Comparison of ENCODE assay signal across 8 mouse cellular contexts in the genomic region with DNA sequence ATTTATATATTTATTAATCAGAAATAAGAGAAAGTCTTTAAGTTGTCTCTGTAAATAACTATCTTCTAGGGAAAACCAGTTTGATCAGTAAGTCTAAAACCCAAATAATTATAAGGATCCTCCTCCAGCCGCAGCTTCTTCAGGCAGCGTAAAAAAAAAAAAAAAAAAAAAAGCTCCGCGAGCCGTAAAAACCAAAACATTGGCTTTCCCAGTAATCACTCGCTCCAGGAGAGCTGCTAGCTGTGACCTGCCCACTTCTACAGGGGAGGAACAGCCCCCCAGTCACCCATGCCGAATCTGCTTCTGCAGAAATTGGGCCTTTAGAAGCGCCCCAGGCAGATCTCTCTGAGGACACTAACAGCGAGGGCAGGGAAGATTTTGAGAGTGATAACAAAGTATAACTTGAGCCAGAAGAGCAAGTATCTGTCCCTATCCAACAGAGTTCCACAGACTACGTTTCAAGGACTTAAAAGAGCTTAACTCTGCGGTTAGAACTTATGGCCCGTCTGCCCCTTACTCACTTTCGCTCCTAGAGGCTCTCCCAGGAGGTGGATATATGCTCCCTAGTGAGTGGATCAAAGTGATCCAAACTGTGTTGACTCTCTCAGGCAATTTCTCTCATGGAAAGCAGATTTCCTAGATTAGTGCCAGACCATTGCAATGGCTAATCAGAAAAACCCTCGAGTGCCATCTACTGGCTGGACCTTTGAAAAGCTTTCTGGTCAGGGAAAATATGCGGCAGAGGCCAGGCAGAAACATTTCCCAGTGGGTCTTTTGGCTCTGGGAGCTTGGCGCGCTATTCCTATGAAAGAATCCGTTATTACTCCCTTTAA.
DNase-seq lines count a peak whose midpoint lies in the region; ATAC-seq lines count a peak whose summit lies in the region.

No protein-coding gene starts in this region.

- H3K4me2 ChIP-seq in kidney, embryonic 14.5 days (replicated peaks; ENCODE audit: low read depth, low read length), result peak overlapping the region; percentile 34
- H3K4me2 ChIP-seq in limb, embryonic 12.5 days, result peak overlapping the region; percentile 47
- H3K4me2 ChIP-seq in forebrain, embryonic 11.5 days (ENCODE audit: low read depth, low read length, severe bottlenecking), result no peak overlapping the region

- H3K27me3 ChIP-seq in kidney, embryonic 14.5 days (ENCODE audit: control insufficient read depth, insufficient read depth, low read length), result no peaks in the 10 kb centered on the region
- H3K27me3 ChIP-seq in limb, embryonic 12.5 days, result no peaks in the 10 kb centered on the region
- H3K27me3 ChIP-seq in forebrain, embryonic 11.5 days (ENCODE audit: control insufficient read depth, insufficient read depth, low read length), result no peaks in the 10 kb centered on the region

- peak; percentile 40 to 61 for DNase-seq in urinary bladder, adult 18-20 months (ENCODE audit: low spot score in 2 of 2)
- no peak for DNase-seq in urinary bladder, adult 2 months (ENCODE audit: low spot score)
- peak; percentile 57 to 70 for DNase-seq in cerebellum, postnatal 36 days
- DNase-seq in heart, adult 11 months, result peak; percentile 82
- peak; percentile 77 for DNase-seq in ovary, postnatal 14 days (ENCODE audit: low spot score)
- no peak for DNase-seq in forebrain, embryonic 11.5 days (ENCODE audit: low spot score)

- no peaks in the 10 kb centered on the region for H3K36me3 ChIP-seq in kidney, embryonic 14.5 days (ENCODE audit: control insufficient read depth, insufficient read depth, low read length)
- H3K36me3 ChIP-seq in limb, embryonic 12.5 days, result no peaks in the 10 kb centered on the region
- H3K36me3 ChIP-seq in forebrain, embryonic 11.5 days (ENCODE audit: control insufficient read depth, insufficient read depth, low read length), result no peaks in the 10 kb centered on the region

- H3K9ac ChIP-seq in kidney, embryonic 14.5 days (ENCODE audit: low read depth, low read length), result no peak overlapping the region
- no peak overlapping the region for H3K9ac ChIP-seq in limb, embryonic 12.5 days (replicated peaks)
- H3K9ac ChIP-seq in forebrain, embryonic 11.5 days (ENCODE audit: low read length), result no peak overlapping the region

- WGBS in kidney, embryonic 14.5 days, result 56% methylated on average over 18 of the region's 18 CpGs
- 34% methylated on average over 18 of the region's 18 CpGs for WGBS in limb, embryonic 12.5 days
- 55% methylated on average over 18 of the region's 18 CpGs for WGBS in forebrain, embryonic 11.5 days

- no peaks in the 10 kb centered on the region for H3K4me1 ChIP-seq in kidney, embryonic 14.5 days (ENCODE audit: control insufficient read depth, insufficient read depth, low read length)
- no peaks in the 10 kb centered on the region for H3K4me1 ChIP-seq in limb, embryonic 12.5 days (replicated peaks)
- no peaks in the 10 kb centered on the region for H3K4me1 ChIP-seq in forebrain, embryonic 11.5 days (replicated peaks; ENCODE audit: control insufficient read depth, insufficient read depth, low read length)

- peak; percentile 71 for ATAC-seq in kidney, embryonic 14.5 days (ENCODE audit: low FRiP score, low TSS enrichment)
- no peak; the same call in 1 of the 2 replicates for ATAC-seq in limb, embryonic 12.5 days (ENCODE audit: insufficient number of reproducible peaks, insufficient read depth, low FRiP score, low TSS enrichment, low read depth)
- ATAC-seq in forebrain, embryonic 11.5 days (replicated peaks; ENCODE audit: low FRiP score), result no peak

- H3K4me3 ChIP-seq in kidney, embryonic 14.5 days (ENCODE audit: low read length), result peak overlapping the region; percentile 21; the same call in 1 of the 2 replicates
- 0 out of 2 replicates have a peak overlapping the region, but pooled peaks have one; percentile 12 for H3K4me3 ChIP-seq in limb, embryonic 12.5 days (replicated peaks)
- no peak overlapping the region for H3K4me3 ChIP-seq in forebrain, embryonic 11.5 days (ENCODE audit: low read depth, low read length)

- H3K9me3 ChIP-seq in kidney, embryonic 14.5 days (ENCODE audit: control insufficient read depth, low read length), result no peaks in the 10 kb centered on the region
- H3K9me3 ChIP-seq in limb, embryonic 12.5 days, result no peaks in the 10 kb centered on the region
- no peaks in the 10 kb centered on the region for H3K9me3 ChIP-seq in forebrain, embryonic 11.5 days (ENCODE audit: control insufficient read depth, low read length)

- H3K27ac ChIP-seq in kidney, embryonic 14.5 days (ENCODE audit: low read depth, low read length), result no peak overlapping the region
- H3K27ac ChIP-seq in limb, embryonic 12.5 days, result no peak overlapping the region
- no peak overlapping the region for H3K27ac ChIP-seq in forebrain, embryonic 11.5 days (ENCODE audit: low read depth, low read length)

Comparison
In these comparisons a context has a peak if more than half of its experiments do, and no peak if none do; other contexts are left out.
1. DNase-seq: peak in urinary bladder, adult 18-20 months (2 of 2), cerebellum, postnatal 36 days (2 of 2), heart, adult 11 months (single experiment) and ovary, postnatal 14 days (single experiment); none in urinary bladder, adult 2 months (single experiment) and forebrain, embryonic 11.5 days (single experiment).